Mouse (Mus musculus): ENCODE results near the gene Psmd4. TPM values are rescaled to one million over a fixed set of nuclear protein-coding genes. Genes with fewer than 3 reads are reported as not detected.

The Psmd4 gene
- total and polyA plus RNA-seq, 2 experiments from 2014 or later, result 210 to 272 TPM

GRCm38 (mm10) chr3:94984312-94984711, 58.1 kb downstream of the Psmd4 start:
- DNase-seq (ENCODE audit: low spot score), result no peak
- H3K4me2 ChIP-seq (ENCODE audit: low read depth, low read length), result no peak overlapping the region

More at GRCm38 (mm10) chr3:94984312-94984711, 58.1 kb downstream of the Psmd4 start:
- no peak for ATAC-seq
- 93% methylated on average over 11 of the region's 11 CpGs for WGBS
- no peaks in the 10 kb centered on the region for H3K4me1 ChIP-seq (ENCODE audit: insufficient read depth, low read length)
- no peak for TF ChIP-seq CTCF (IDR thresholded peaks at IDR 0.05; ENCODE audit: low read depth)
- H3K4me3 ChIP-seq (ENCODE audit: low read length), result no peak overlapping the region
- H3K27ac ChIP-seq, result no peak overlapping the region
- peaks cover 30% of the 10 kb centered on the region for H3K36me3 ChIP-seq (ENCODE audit: insufficient read depth, low read length)
- no peak overlapping the region for H3K9ac ChIP-seq (replicated peaks; ENCODE audit: low read length)
- H3K9me3 ChIP-seq (ENCODE audit: low read length), result no peaks in the 10 kb centered on the region
- H3K27me3 ChIP-seq (ENCODE audit: insufficient read depth, low read length), result no peaks in the 10 kb centered on the region

Small RNAs within 50 kb of the gene (microRNA-seq; reads per million reads assigned to microRNA genes)
- gene Mir7013, result 0.36 to 1.4 reads per million in 2 experiments

Other genes starting within 250 kb of the Psmd4 start
- gene Pogz, start 205.0 kb downstream of the Psmd4 start, total RNA-seq (2014; rRNA removed), result 38.6 and 42.8 TPM in 2 replicates
- 13.8 and 16.8 TPM in 2 replicates for gene Pogz, start 205.0 kb downstream of the Psmd4 start, polyA plus RNA-seq (2015; fragmentation: Nextera tagmentation; extraction: Ambion mirVana)
- 288 and 314 TPM in 2 replicates for gene Psmb4, start 155.7 kb downstream of the Psmd4 start, total RNA-seq (2014; rRNA removed)
- gene Psmb4, start 155.7 kb downstream of the Psmd4 start, polyA plus RNA-seq (2015; fragmentation: Nextera tagmentation; extraction: Ambion mirVana), result 370 and 383 TPM in 2 replicates
- 32.8 and 36.5 TPM in 2 replicates for gene Selenbp1, start 109.6 kb downstream of the Psmd4 start, total RNA-seq (2014; rRNA removed)
- gene Selenbp1, start 109.6 kb downstream of the Psmd4 start, polyA plus RNA-seq (2015; fragmentation: Nextera tagmentation; extraction: Ambion mirVana), result 19.9 and 21.3 TPM in 2 replicates
- 13.9 and 18.3 TPM in 2 replicates for gene Rfx5, start 88.5 kb downstream of the Psmd4 start, total RNA-seq (2014; rRNA removed)
- 5.4 and 5.8 TPM in 2 replicates for gene Rfx5, start 88.5 kb downstream of the Psmd4 start, polyA plus RNA-seq (2015; fragmentation: Nextera tagmentation; extraction: Ambion mirVana)
- gene Pi4kb, start 67.9 kb downstream of the Psmd4 start, total RNA-seq (2014; rRNA removed), result 57.1 and 85.4 TPM in 2 replicates
- gene Pi4kb, start 67.9 kb downstream of the Psmd4 start, polyA plus RNA-seq (2015; fragmentation: Nextera tagmentation; extraction: Ambion mirVana), result 19.2 and 22.7 TPM in 2 replicates
- gene Zfp687, start 27.2 kb downstream of the Psmd4 start, total RNA-seq (2014; rRNA removed), result 34.1 and 35.4 TPM in 2 replicates
- 17.3 and 18.0 TPM in 2 replicates for gene Zfp687, start 27.2 kb downstream of the Psmd4 start, polyA plus RNA-seq (2015; fragmentation: Nextera tagmentation; extraction: Ambion mirVana)
- gene Pip5k1a, start 64.3 kb upstream of the Psmd4 start, total RNA-seq (2014; rRNA removed), result 15.5 and 18.5 TPM in 2 replicates
- gene Pip5k1a, start 64.3 kb upstream of the Psmd4 start, polyA plus RNA-seq (2015; fragmentation: Nextera tagmentation; extraction: Ambion mirVana), result 12.4 and 14.7 TPM in 2 replicates
- 52.7 and 53.6 TPM in 2 replicates for gene Vps72, start 68.4 kb upstream of the Psmd4 start, total RNA-seq (2014; rRNA removed)
- 121 and 123 TPM in 2 replicates for gene Vps72, start 68.4 kb upstream of the Psmd4 start, polyA plus RNA-seq (2015; fragmentation: Nextera tagmentation; extraction: Ambion mirVana)
- gene Tmod4, start 81.9 kb upstream of the Psmd4 start, total RNA-seq (2014; rRNA removed), result 0.43 and 0.73 TPM in 2 replicates
- 1.1 and 1.5 TPM in 2 replicates for gene Tmod4, start 81.9 kb upstream of the Psmd4 start, polyA plus RNA-seq (2015; fragmentation: Nextera tagmentation; extraction: Ambion mirVana)
- gene Scnm1, start 91.4 kb upstream of the Psmd4 start, total RNA-seq (2014; rRNA removed), result 44.6 and 56.7 TPM in 2 replicates
- 72.1 and 75.7 TPM in 2 replicates for gene Scnm1, start 91.4 kb upstream of the Psmd4 start, polyA plus RNA-seq (2015; fragmentation: Nextera tagmentation; extraction: Ambion mirVana)
- 33.4 and 38.5 TPM in 2 replicates for gene Lysmd1, start 91.5 kb upstream of the Psmd4 start, total RNA-seq (2014; rRNA removed)
- 39.2 and 42.4 TPM in 2 replicates for gene Lysmd1, start 91.5 kb upstream of the Psmd4 start, polyA plus RNA-seq (2015; fragmentation: Nextera tagmentation; extraction: Ambion mirVana)
- 1.9 and 2.3 TPM in 2 replicates for gene Tnfaip8l2, start 99.7 kb upstream of the Psmd4 start, total RNA-seq (2014; rRNA removed)
- 3.1 and 3.6 TPM in 2 replicates for gene Tnfaip8l2, start 99.7 kb upstream of the Psmd4 start, polyA plus RNA-seq (2015; fragmentation: Nextera tagmentation; extraction: Ambion mirVana)
- gene Sema6c, start 117.8 kb upstream of the Psmd4 start, total RNA-seq (2014; rRNA removed), result 127 and 172 TPM in 2 replicates
- gene Sema6c, start 117.8 kb upstream of the Psmd4 start, polyA plus RNA-seq (2015; fragmentation: Nextera tagmentation; extraction: Ambion mirVana), result 15.6 and 16.4 TPM in 2 replicates
- 8.6 and 9.2 TPM in 2 replicates for gene Gabpb2, start 175.3 kb upstream of the Psmd4 start, total RNA-seq (2014; rRNA removed)
- 2.6 and 2.9 TPM in 2 replicates for gene Gabpb2, start 175.3 kb upstream of the Psmd4 start, polyA plus RNA-seq (2015; fragmentation: Nextera tagmentation; extraction: Ambion mirVana)
- gene Cdc42se1, start 186.1 kb upstream of the Psmd4 start, total RNA-seq (2014; rRNA removed), result 60.4 and 62.4 TPM in 2 replicates
- gene Cdc42se1, start 186.1 kb upstream of the Psmd4 start, polyA plus RNA-seq (2015; fragmentation: Nextera tagmentation; extraction: Ambion mirVana), result 54.0 and 56.4 TPM in 2 replicates
- 347 and 357 TPM in 2 replicates for gene Mllt11, start 189.6 kb upstream of the Psmd4 start, total RNA-seq (2014; rRNA removed)
- 446 and 473 TPM in 2 replicates for gene Mllt11, start 189.6 kb upstream of the Psmd4 start, polyA plus RNA-seq (2015; fragmentation: Nextera tagmentation; extraction: Ambion mirVana)
- 0.14 and 1.4 TPM in 2 replicates for gene Gm128, start 199.0 kb upstream of the Psmd4 start, total RNA-seq (2014; rRNA removed)
- 0.49 and 0.61 TPM in 2 replicates for gene Gm128, start 199.0 kb upstream of the Psmd4 start, polyA plus RNA-seq (2015; fragmentation: Nextera tagmentation; extraction: Ambion mirVana)
- gene Bnipl, start 208.6 kb upstream of the Psmd4 start, total RNA-seq (2014; rRNA removed), result not detected in 2 replicates
- gene Bnipl, start 208.6 kb upstream of the Psmd4 start, polyA plus RNA-seq (2015; fragmentation: Nextera tagmentation; extraction: Ambion mirVana), result 0.24 TPM in 1 of 2 replicates, not detected in the other
- gene Mindy1, start 238.7 kb upstream of the Psmd4 start, total RNA-seq (2014; rRNA removed), result 31.1 and 31.8 TPM in 2 replicates
- gene Mindy1, start 238.7 kb upstream of the Psmd4 start, polyA plus RNA-seq (2015; fragmentation: Nextera tagmentation; extraction: Ambion mirVana), result 32.6 and 33.8 TPM in 2 replicates
- 72.7 and 77.4 TPM in 2 replicates for gene Prune1, start 239.5 kb upstream of the Psmd4 start, total RNA-seq (2014; rRNA removed)
- gene Prune1, start 239.5 kb upstream of the Psmd4 start, polyA plus RNA-seq (2015; fragmentation: Nextera tagmentation; extraction: Ambion mirVana), result 56.6 and 60.4 TPM in 2 replicates

Measured in hindbrain, postnatal 0 days (tissue).